Mouse (Mus musculus): Measurements from ENCODE around the gene D10Wsu102e. TPM values are rescaled to one million over a fixed set of nuclear protein-coding genes. Genes with fewer than 3 reads are reported as not detected.
"Not testable (repeated sequence)": the region's sequence is repeated elsewhere in the genome, so short reads cannot be mapped to it uniquely, and the experiment has no call there.

D10Wsu102e gene
- total RNA-seq, 2 experiments from 2014 or later, result 2.6 to 4.8 TPM

DNA sequence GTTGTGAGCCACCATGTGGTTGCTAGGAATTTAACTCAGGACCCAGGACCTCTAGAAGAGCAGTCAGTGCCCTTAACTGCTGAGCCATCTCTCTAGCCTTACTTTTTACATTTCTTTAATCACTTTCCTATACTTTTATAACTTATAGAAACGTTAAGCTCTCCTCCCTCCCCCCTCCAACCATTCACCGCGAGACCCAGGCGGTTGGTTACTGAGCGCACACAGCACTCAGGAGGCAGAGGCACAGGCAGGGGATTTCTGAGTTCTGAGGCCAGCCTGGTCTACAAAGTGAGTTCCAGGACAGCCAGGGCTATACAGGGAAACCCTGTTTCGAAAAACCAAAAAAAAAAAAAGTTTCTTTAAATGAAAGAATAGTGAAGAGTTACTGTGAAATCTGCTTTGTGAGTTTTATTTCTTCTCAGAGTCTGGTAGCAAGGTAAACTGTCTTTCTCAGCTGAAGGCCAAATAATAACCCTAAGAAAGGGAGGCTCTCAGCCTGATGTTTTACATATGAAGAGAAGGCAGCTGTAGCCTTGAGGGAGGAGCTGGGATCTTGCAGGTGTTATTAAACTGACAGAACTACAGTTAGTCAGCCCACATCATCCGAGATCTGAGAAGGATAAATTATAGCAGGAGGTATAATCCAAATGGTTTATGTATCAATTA is 14.2 kb upstream of the D10Wsu102e start:
- intact Hi-C loops (cut with DNase I), result no loop called here
- DNase-seq (ENCODE audit: low spot score in 2 of 2), result no peak

DNA sequence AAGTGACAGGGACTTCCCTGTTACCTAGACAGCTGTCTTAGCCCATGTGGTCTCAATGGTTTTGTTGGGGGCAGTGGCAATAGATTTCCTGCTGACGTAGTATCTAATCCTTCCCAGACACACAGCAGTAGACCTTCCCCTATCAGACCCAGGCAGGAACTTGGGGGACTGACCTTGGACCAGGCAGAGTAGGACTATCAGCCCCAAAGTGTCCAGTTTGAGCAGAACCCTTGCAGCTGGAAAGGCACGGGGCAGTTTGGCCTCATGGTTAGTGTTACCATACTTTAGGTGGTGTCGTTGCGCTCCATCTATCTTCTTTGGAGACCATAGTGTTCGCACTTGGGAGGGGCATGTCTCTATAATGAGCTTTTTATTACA is 13.7 kb upstream of the D10Wsu102e start:
- intact Hi-C loops (cut with DNase I), result no loop called here
- DNase-seq (ENCODE audit: low spot score in 2 of 2), result no peak

DNA sequence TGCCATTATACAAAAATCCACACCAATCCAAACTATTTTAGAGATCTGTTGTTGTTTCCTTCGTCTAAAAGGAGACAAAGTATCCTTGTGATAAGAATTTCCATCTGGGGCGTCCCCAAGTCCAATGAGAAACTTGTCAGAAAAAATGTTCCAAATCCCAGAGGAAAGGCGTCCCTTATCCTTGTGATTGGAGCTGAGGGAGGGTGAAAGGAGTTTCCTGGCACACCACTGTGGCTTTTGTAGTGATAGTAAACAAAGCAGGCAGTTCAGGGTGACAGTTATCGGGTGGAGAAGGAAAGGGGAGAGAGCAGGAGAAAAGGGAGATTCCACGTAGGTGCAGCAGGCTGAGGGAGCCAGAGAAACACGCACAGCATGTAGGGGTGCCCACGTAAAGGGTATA is 12.5 kb upstream of the D10Wsu102e start:
- intact Hi-C loops (cut with DNase I), result no loop called here
- no peak for DNase-seq (ENCODE audit: low spot score in 2 of 2)

DNA sequence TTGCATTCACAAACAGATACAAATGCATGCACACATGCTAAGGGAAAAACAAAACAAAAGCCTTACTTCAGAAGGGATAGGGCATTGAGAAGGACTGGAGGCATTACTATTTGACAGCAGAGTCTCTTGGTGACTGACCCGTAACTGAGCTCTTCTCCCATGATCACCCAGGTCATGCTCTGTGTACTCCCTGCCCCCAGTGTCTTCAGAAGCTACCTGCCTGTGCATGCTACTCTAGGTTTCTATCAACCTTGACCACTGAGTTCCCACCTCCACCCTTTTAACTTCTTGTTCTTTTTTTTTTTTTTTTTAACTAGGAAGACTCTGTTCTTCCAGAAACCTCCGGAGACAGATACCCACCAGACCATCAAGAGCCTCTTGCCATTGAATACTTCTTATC is 9.3 kb upstream of the D10Wsu102e start:
- intact Hi-C loops (cut with DNase I), result loop anchor here (10.0 kb wide), 1 partner anchor 446 kb away; no protein-coding TSS in a partner anchor
- no peak for DNase-seq (ENCODE audit: low spot score in 2 of 2)

DNA sequence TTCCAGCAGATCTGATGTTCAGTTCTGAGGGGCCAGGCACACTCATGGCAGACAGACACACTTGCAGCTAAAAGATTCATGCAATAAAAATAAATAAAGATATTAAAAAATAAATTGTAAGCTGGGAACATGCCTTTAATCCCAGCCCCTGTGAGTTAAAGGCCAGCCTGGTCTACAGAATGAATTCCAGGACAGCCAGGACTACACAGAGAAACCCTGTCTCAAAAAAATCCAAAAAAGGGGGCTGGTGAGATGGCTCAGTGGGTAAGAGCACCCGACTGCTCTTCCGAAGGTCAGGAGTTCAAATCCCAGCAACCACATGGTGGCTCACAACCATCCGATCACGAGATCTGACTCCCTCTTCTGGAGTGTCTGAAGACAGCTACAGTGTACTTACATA is 8.2 kb upstream of the D10Wsu102e start:
- not testable (repeated sequence) for DNase-seq (ENCODE audit: low spot score in 2 of 2)
- intact Hi-C loops (cut with DNase I), result loop anchor here (10.0 kb wide), 1 partner anchor 447 kb away; no protein-coding TSS in a partner anchor

DNA sequence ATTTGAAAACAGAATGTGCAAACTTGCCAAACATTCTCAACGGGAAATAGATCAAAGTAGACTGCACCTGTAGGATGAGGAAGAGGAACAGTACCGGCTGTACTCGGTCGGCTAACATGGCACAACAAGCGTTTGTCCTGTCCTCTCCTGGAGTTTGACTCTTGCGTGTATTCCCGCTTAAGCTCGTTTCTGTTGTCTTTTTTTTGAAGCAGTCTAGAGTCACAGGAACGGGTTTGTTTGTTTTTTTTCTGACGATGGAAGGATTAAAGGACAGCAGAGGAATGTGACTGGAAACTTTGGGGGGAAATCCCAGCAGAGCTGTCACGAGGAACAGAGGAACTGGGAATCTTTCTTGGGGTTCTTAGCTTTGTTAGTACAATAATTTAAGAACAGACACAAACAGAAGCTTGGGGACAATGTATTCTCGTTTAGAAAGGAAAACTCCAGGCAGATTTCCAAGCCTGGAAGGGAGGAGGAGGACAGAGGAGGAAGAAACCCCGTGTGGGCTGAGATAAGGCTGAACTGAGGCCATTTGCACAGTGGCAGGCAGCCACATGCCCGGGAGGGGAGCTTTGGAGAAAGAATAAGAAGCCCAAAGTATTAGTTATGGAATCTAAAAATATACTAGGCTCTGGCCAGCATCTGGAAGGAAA is 6.2 kb upstream of the D10Wsu102e start:
- intact Hi-C loops (cut with DNase I), result loop anchor here (10.0 kb wide), 1 partner anchor 449 kb away; no protein-coding TSS in a partner anchor
- no peak for DNase-seq (ENCODE audit: low spot score in 2 of 2)

DNA sequence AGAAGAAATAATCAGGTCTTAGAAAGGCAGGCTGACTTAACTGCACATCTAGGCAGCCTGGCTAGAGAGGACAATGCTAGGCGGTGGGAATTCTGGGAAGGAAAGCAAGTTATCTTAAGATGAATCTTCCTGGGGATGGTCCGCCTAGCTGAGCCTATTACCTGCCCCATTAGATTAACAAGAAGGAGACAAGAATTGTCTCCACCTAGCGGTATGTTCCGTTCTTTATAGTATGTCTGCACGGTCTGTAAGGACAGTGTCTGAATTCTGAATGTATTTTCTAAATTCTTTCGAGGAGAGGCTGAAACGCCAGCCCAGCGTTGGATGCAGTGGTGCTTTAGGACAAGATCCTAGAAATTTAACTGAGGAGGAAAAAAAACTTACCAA is 5.7 kb upstream of the D10Wsu102e start:
- intact Hi-C loops (cut with DNase I), result loop anchor here (10.0 kb wide), 1 partner anchor 450 kb away; no protein-coding TSS in a partner anchor
- DNase-seq (ENCODE audit: low spot score in 2 of 2), result no peak

DNA sequence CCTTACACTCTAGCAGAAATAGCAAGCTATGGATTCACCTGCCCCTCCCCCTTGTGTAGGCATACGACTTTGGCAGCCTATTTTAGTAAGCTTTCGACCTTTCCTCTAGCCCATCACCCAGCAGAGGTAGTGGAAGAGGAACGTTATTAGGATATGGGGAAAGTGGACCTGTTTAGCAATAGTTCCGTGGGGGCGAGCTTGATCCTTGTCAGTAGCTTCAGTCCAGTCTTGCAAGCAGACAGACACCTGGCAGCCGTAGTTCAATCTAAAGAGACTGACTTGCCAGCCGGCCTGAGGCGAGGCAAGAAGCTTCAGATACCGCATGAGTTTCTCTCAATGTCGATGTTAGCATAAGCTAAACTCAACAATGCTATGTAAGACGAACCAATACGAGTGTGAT is 3.6 kb upstream of the D10Wsu102e start:
- no peak for DNase-seq (ENCODE audit: low spot score in 2 of 2)
- intact Hi-C loops (cut with DNase I), result loop anchor here (10.0 kb wide), 1 partner anchor 452 kb away; no protein-coding TSS in a partner anchor

DNA sequence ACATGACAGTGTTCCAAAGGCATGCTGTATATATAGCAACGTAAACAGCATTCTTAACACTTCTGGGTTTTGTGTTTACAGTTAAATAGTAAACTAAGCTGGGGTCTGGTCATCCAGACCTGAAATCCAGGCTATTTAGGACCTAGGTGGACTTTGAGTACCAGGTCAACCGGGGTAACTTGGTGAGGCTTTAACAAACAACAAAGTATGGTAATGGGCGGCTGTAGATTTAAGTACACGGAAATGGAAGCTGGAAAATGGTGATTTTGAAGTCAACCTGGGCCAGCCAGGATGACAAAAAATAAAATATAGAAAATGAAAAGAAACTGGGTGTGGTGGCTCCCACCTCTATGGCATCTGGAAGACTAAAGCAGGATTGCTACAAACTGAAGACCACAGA is 570 bp upstream of the D10Wsu102e start:
- no peak for DNase-seq (ENCODE audit: low spot score in 2 of 2)
- intact Hi-C loops (cut with DNase I), result loop anchor here (10.0 kb wide), 1 partner anchor 455 kb away; no protein-coding TSS in a partner anchor

DNA sequence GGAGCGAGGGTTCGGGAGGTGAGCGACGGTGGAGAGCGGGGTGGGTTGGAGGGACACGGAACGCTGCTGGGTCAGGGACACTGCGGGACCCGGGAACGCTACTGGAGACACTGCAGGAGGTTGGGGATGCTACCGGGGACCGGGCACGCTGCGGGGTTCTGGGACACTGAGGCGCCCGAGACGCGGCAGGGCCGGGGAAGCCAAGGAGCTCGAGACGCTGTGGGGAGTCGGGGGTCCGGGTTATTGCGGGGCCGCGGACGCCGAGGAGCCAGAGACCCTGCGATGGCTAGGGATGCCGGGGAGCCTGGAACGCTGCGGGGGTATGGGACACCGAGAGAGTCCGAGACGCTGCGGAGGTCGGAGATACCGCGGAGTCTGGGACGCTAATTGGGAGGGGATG is 335 bp downstream of the D10Wsu102e start:
- intact Hi-C loops (cut with DNase I), result loop anchor here (2.0 kb wide), 1 partner anchor 182 kb away; the partner anchor contains the start of gene Washc4
- no peak for DNase-seq (ENCODE audit: low spot score in 2 of 2)

DNA sequence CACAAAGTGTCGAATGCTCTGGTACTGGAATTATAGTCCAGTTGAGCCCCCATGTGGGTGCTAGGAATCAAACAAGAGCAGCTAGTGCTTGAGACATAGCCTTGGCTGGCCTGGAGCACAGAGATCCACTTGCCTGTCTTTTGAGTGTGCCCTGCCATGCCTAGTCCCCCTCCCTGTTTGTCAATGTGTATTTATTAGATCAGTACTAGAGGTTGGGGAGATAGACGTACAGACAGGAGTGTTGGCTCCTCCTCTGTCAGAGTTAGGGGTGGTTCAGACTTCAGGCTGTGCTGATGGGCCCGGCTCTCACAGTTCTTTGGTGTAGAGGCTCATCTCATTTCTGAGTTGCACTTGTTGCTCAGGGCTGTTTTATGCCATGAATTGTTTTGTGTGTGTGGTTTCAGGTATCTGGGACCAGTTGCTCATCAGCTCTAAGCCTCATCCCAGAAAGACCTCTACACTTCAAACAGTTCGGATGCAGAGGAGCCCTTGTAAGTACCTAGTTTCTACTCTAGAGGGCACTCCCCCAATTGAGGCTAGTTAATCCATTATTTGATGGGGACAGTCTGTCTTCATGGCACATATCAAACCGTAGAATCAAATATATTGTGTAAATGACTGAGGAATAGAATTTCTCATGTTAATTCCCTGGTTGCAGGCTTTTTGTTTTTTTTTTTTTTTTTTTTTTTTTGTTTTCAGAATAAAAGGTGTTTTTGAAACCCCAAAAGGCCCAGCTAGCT is 1.8 kb downstream of the D10Wsu102e start:
- intact Hi-C loops (cut with DNase I), result loop anchor here (2.0 kb wide), 1 partner anchor 181 kb away; the partner anchor contains the start of gene Washc4
- no peak for DNase-seq (ENCODE audit: low spot score in 2 of 2)

DNA sequence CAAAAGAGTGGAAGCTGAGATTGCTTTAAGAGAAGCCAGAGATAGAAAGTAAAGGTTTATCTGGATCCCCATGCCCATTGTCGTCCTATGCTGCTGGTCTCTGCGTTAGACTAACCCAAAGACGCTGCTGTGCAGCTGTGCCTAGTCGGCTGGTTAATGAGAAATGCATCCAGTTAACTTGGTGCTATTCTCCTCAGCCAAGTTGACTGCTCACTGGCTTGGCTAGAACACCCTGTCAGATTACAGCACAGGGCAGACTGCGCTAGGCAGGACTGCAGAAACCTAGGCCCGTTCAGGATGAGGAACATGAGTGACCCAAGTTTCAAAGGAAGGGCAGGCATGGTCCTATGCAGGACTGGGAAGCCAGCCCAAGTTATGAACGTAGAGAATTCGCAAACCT is 3.4 kb downstream of the D10Wsu102e start:
- DNase-seq (ENCODE audit: low spot score in 2 of 2), result no peak
- intact Hi-C loops (cut with DNase I), result no loop called here

DNA sequence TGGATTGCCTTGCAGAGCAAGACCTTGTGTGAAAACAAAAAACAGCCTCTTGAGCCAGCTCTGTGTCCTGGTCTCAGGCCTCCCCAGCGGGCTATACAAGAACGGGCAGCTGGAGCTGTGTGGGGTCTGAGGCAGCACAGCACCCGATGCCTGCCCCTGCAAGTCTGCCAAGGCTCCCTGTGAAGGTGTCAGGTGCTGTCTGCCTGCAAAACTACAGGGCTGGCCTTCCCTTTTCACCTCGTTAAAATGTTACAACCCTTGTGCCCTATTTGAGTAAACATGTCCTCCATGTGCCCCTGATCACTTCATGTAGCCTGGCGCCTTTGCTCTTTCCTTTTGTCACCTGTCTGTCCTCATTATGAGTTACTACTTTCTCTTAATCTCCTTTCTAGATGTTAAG is 8.9 kb downstream of the D10Wsu102e start:
- intact Hi-C loops (cut with DNase I), result no loop called here
- no peak for DNase-seq (ENCODE audit: low spot score in 2 of 2)

DNA sequence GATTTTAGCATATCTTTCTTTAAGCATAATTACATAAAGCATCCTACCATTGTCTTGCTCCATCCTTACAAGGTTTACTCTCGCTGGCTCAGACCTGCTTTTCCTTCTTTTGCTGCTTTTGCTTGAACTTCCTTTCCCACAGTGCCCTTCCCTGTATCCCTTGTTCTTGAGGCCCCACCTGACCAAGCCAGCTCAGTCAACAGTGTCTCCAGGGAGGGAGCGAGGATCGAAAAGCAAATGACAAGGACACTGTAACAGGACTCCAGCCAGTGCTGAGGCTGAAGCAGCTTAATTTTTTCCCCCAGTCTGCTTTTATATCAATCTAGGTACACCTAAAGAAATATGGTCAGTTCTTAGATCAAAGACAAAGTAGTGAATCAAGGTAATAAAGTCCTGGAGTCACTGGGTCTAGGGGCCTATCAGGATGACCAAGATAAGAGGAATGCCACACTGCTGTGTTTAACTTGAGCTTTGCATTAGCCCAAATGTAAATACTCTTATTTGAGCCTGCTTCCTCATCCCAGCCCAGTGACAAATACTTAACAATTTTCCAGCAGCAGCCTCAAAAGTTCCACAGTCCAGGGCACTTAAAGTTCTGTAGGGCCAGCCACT is 14.1 kb downstream of the D10Wsu102e start:
- no peak for DNase-seq (ENCODE audit: low spot score in 2 of 2)
- intact Hi-C loops (cut with DNase I), result no loop called here

DNA sequence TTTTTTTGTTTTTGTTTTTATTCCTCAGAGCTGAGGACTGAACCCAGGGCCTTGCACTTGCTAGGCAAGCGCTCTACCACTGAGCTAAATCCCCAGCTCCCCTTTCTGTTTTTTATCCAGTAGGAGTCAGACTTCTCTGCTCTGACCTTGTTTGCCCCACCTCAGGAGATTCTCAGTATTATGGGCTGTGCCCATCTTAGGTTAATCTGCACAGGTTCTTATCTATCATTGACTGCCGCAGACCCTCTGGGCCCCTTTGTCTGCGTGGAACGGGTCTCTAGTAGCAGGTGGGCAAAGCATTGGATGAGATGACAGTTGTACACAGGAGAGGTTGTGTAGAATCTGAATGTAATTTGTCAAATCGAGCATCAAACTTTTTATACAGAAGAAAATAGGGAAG is 15.4 kb downstream of the D10Wsu102e start:
- intact Hi-C loops (cut with DNase I), result not testable (repeated sequence)

DNA sequence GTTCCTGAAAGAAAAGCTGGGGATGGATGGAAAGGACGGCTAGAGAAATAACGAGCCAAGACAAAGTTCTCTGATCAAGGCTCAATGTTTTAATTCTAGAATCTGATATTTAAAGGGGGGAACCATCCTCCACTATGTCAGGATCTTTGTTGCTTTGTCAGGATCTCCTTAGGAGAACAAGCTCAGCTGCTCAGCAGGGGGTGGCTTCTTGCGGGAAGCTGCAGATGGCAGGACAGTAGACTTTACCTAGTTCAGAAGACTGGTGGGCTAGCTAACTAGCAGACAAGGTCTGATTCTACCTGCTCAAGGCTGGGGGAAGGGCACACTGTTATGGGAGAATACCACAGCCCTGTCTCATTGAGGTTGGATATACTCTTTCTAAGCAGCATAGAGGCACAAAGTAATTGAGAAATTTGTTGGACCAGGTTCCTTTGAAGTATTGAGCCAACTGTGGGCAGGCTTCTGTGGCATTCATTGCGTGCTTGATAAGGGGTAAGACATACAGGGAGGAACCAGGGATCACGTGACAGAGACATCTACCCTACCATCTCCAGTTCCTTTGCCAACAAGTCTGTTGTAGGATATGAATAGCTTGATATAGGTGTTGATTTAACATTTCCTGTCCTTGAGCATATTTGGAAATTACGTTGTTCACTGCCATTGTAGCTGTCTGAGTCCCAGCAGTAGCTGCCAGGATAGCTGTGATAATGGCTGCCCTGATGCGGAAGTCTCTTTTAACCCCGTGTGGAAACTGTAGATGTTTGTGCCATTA is 17.1 kb downstream of the D10Wsu102e start:
- DNase-seq (ENCODE audit: low spot score in 2 of 2), result no peak
- intact Hi-C loops (cut with DNase I), result no loop called here

More for the DNA sequence above, 15.4 kb downstream of the D10Wsu102e start:
- DNase-seq (ENCODE audit: low spot score in 2 of 2), result not testable (repeated sequence)

DNA sequence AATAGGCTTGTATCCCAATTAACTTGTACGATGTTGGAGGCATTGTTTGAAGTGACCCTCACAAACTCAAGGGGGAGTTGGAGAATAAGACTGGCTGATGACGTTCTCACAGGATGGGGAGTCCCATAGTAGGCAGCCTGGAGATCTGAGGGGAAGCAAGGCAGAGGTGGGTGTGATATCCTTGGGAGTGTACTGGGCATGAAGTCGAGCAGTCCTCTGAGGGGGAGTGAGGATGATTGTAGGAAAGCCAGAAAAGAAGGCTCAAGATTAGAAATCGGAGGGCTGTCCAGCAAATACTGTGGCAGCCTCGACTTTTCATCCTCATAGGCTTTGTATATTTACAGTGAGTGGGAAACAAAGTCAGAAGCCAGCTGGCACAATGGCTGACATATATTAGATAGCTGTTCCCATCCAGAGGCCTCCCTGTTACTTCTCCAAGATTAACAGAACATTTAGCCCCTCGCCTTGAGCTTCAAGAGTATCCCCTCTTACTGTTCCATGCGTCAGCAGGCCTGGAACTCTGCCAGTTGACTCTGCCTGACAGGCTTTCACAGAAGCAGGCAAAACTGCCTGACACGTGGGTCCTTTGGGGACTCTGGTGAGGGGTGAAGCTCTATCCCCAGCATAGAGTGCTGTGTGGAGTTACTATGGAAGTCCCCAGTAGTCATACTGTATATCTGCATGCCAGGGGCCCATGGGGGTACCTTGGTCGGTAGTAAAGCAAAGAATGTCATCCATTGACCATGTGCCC is 18.2 kb downstream of the D10Wsu102e start:
- DNase-seq (ENCODE audit: low spot score in 2 of 2), result no peak
- intact Hi-C loops (cut with DNase I), result no loop called here

DNA sequence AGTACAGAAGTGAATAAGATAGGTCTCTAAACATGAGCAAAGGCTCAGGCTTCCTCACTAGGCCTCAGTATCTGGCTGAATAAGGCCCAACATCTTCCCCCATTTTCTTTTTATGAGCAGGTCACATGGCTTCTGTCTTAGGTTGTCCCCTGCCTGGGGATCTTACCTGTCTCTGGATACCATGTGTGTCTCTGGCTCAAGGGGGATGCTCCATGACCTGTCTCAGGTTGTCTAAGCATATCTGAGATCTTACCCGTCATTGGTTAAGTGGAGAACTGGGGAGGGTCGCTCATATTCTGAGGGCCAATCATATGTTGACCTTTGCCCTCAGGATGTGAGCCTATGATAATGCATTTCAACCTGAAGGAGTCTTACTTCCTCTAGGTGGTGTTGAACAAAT is 20.5 kb downstream of the D10Wsu102e start:
- intact Hi-C loops (cut with DNase I), result no loop called here
- DNase-seq (ENCODE audit: low spot score in 2 of 2), result no peak

DNA sequence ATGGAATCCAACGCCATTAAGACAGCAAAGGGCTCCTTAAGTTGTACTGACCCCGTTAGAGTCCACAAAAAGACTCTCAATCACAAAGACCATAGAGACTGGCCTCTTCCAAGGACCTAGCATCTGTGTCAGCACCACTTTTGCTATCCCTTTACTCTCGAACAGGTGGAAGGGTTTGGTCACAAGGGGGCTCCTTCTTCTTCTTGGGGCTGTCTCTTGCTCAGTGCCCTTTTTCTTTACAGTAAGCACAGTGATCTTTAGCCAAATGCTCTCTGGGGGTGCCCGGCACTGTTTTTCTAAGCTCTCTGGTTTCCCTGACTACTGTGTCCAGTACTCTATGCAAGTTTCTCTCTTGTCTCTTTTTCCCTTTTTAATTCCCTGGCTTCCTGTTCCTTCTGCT is 22.5 kb downstream of the D10Wsu102e start:
- DNase-seq (ENCODE audit: low spot score in 2 of 2), result no peak
- intact Hi-C loops (cut with DNase I), result no loop called here

All from left cerebral cortex, postnatal 36 days (tissue).